Mouse (Mus musculus): ENCODE results near the gene Hsdl1. TPM values are rescaled to one million over a fixed set of nuclear protein-coding genes. Genes with fewer than 3 reads are reported as not detected.

Hsdl1 gene
- total RNA-seq, 4 experiments from 2014 or later: 35.6 to 81.1 (median 56.8) TPM

- DNase-seq: no peak
Observed at GRCm38 (mm10) chr8:119528762-119529161, 46.2 kb downstream of the Hsdl1 start.

GRCm38 (mm10) chr8:119520102-119520501, 54.9 kb downstream of the Hsdl1 start:
- no peak for DNase-seq

DNA sequence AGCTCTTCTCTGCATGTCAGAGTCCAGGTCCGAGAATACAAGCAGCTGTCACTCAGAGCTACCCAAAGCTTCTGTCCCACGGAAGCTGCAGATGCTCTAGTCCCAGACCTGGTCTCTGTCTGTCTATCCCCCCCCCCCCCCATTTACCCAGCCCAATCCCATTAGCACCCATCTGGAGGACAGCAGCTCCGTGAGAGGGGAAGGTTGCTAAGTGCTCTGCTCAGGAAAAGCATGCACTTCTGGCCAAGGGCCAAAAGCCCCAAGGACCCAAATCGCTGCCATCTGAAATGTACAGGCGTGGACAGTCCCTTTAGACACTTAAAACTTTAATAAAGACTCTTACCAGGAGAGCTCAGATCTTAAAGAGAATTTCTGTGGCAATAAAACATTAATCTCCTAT, 58.3 kb downstream of the Hsdl1 start:
- DNase-seq: no peak

GRCm38 (mm10) chr8:119515767-119516166, 59.2 kb downstream of the Hsdl1 start:
- no peak for DNase-seq

DNA sequence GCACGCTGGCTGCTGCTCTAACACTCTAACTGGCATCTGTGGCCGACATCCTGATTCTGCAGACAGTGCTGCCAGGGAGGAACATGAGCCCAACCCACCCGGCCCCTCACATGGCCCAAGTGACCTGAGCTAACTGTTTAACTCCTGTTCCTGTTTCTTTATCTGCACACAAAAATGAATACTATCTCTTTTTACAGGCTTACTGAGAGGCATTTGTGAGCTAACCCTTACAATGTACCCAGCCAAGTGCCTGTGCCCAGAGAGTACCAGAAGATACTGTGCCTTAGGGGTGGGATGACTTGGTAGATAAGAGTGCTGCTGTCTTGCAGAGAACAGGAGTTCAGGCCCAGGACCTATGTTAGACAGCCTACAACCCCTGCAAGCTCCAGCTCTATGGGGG, 60.0 kb downstream of the Hsdl1 start:
- DNase-seq: no peak

DNA sequence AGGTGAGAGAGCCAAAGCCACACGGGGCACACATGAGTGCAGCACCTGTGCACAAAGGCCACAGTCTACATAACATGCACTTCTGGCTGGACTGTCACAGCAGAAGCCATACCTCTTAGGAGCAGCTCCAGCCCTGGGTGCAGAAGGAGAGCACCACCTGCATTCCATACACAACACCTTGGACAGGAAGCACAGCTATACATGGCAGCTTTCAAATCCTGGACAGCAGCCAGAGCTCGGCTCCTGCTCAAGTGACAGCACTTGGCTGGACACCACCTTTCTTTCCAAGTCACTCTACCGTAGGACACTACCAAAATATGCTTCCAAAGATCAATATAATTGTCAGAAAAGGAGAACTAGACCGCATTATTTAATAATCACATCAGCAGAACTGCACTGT, 61.6 kb downstream of the Hsdl1 start:
- no peak for DNase-seq

Other genes with a start within 250 kb of the Hsdl1 start
- 100 to 1,000 TPM; 183 to 208 (median 201) TPM for gene Hsbp1, start 230.7 kb downstream of the Hsdl1 start, total RNA-seq (2022)
- 10 to 100 TPM; 46.6 to 60.5 (median 54.6) TPM for gene Mlycd, start 180.3 kb downstream of the Hsdl1 start, total RNA-seq (2022)
- gene Osgin1, start 141.1 kb downstream of the Hsdl1 start, total RNA-seq (2022): 100 to 1,000 TPM in 3 of 4 experiments, 10 to 100 TPM in 1; 77.7 to 149 (median 123) TPM
- 10 to 100 TPM in 3 of 4 experiments, 1 to 10 TPM in 1; 9.9 to 13.7 (median 11.9) TPM for gene Necab2, start 128.5 kb downstream of the Hsdl1 start, total RNA-seq (2022)
- gene Slc38a8, start 73.5 kb downstream of the Hsdl1 start, total RNA-seq (2022): under 1 TPM in 2 of 4 experiments, not detected in 2; 0.13 to 0.17 TPM
- gene Mbtps1, start 16.4 kb downstream of the Hsdl1 start, total RNA-seq (2022): 100 to 1,000 TPM; 107 to 141 (median 126) TPM
- gene Dnaaf1, start 52 bp upstream of the Hsdl1 start, total RNA-seq (2022): not detected
- gene Taf1c, start 30.0 kb upstream of the Hsdl1 start, total RNA-seq (2022): 10 to 100 TPM; 13.1 to 16.3 (median 15.3) TPM
- gene Adad2, start 37.6 kb upstream of the Hsdl1 start, total RNA-seq (2022): not detected
- 1 to 10 TPM in 2 of 4 experiments, under 1 TPM in 2; 0.58 to 1.5 (median 1.2) TPM for gene Kcng4, start 60.5 kb upstream of the Hsdl1 start, total RNA-seq (2022)
- 10 to 100 TPM in 3 of 4 experiments, 1 to 10 TPM in 1; 9.0 to 14.0 (median 12.8) TPM for gene Wfdc1, start 91.2 kb upstream of the Hsdl1 start, total RNA-seq (2022)
- under 1 TPM in 3 of 4 experiments, not detected in 1; 0.35 to 0.38 (median 0.38) TPM for gene Atp2c2, start 124.8 kb upstream of the Hsdl1 start, total RNA-seq (2022)
- 10 to 100 TPM; 16.1 to 18.1 (median 17.1) TPM for gene Tldc1, start 203.2 kb upstream of the Hsdl1 start, total RNA-seq (2022)

Measured in adrenal gland, adult 8-10 months (tissue).